Mouse (Mus musculus): ENCODE data around the gene Plcl2.
A peak's percentile ranks its signal among the peaks of the same experiment; 100 is the strongest.

The Plcl2 gene

GRCm38 (mm10) chr17:50499091-50499790 is 10.0 kb upstream of the Plcl2 start:
- DNase-seq (ENCODE audit: low spot score in 2 of 2) = no peak

GRCm38 (mm10) chr17:50500806-50501205 is 8.4 kb upstream of the Plcl2 start:
- DNase-seq (ENCODE audit: low spot score in 2 of 2) = no peak

- DNase-seq (ENCODE audit: low spot score in 2 of 2) = no peak
Observed at GRCm38 (mm10) chr17:50503075-50503474, 6.1 kb upstream of the Plcl2 start.

DNA sequence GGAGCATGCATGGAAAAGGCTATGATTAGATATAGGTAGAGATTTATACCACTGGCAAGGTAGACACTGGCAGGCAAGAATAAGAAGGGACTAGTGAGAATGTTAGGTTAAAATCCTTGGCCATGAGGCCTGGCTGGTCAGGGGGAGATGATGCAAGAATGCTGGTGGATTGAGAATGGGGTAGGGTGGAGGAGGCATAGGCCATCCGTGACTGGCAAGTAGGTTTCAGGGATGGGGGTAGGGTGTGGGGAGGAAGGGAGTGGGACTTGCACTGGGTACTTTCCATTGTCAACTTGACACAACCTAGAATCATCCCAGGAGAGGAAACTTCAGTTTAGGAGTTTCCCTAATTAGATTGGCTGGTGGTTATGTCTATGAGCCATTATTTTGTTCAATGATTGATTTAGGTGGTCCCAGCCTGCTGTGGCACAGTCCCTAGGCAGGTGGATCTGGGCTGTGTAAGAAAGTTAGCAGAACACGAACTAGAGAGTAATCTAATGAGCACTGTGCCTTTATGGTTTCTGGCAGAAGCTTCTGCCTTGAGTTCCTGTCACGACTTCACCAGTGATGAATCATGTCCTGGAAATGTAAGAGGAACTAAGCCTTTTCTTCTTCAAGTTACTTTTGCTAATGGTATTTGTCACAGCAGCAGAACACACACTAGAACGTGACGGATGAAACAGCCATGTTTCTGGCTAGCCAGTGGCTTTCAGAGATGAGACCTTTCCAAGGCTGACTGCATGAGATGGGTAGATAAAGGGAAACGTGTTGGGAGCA is 4.9 kb upstream of the Plcl2 start:
- DNase-seq (ENCODE audit: low spot score in 2 of 2) = no peak

DNA sequence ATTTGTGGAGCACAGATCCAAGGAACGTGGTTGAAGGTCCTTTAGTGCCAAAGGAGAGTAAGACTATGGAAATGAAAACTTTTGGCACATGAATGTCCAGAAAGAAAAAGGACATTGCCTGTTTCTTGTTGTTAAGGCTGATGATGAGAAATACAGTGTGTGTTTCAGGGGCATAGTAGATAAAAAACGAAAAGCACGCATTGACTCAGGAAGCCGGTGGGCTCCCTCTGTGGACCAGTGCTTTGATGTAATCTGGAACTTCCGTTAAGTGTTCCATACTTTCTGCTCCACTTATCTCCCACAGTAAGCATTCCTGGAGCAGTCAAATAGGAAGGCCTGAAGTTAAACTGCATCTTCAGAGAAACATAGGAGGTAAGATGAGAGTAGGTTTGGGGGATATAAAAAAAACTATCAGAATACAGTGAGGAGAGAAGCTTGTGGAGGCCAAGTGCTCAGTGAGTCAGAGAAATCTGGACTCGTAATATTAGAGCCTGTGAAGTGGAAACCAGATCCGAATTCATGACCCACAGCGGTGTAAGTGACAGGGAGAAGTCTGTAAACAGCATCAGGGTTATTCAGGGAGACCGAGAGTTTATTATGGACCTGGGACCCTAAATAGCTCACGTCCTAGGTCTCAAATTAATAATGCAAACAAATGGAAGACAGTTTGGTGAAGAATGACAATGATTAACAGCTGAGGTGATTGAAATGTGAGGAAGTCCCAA is 3.1 kb upstream of the Plcl2 start:
- no peak for DNase-seq (ENCODE audit: low spot score in 2 of 2)

- DNase-seq (ENCODE audit: low spot score in 2 of 2) = no peak
Observed at GRCm38 (mm10) chr17:50506861-50507321, 2.3 kb upstream of the Plcl2 start.

DNA sequence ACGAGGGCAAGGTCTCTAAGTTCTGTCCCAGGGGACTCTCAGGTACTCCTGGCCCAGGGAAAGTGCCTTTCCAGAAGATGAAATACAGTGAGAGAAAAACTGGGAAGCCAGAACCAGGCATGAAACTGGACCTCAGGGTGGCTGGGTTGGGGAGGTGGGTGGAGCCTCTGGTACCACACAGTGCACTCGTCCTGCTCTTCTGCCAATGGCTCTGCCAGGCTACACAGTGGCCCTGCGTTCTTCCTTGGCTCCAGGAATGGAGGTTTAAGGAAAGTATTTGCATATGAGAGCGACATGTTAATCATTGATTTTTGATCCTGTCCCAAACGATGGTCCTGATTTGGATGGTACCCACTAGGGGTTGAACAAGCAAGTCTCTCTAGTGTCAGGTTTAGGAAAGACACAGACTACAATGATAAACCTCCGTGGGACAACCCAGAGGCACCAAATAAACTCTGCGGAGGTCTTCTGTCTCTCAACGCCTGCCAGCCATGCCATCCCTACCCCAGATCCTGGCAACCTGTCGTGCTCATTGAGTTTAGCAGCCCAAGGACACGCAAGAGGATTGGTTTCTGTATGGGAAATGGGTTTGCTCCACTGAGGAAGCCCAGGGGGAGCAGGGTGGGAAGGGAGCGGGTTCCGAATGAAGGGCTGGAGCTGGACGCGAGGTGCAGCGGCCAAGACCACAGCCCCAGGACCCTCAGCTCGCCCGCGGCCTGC is 988 bp upstream of the Plcl2 start:
- no peak for DNase-seq (ENCODE audit: low spot score in 2 of 2)

DNA sequence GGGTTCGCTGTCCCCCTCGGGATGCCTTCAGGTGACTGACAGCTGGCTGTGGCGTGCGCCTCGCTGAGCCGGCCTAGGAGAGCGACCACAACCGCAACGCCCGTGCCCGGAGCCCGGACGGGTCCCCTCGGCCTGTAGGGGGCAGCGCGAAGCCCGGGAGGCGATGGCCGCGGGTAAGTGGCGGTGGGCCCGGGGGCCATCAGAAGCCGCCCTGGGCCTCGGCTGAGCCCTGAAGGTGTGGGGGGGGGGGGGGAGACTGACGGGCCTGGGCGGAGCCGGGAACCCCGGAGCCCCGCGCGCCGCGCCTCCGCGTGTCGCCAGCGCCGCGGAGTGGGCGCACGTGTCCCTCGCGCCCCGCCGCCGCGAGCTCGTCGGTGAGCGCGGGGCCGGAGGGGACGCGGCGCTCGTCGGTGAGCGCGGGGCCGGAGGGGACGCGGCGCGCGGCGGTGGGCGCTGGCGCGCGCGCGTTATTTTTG is 390 bp upstream of the Plcl2 start:
- peak; percentile 58 to 61 for DNase-seq (ENCODE audit: low spot score in 2 of 2)

- DNase-seq (ENCODE audit: low spot score in 2 of 2) = no peak
Observed at GRCm38 (mm10) chr17:50510279-50510678, 1.1 kb downstream of the Plcl2 start.

GRCm38 (mm10) chr17:50510741-50511140 is 1.5 kb downstream of the Plcl2 start:
- DNase-seq (ENCODE audit: low spot score in 2 of 2) = no peak

DNA sequence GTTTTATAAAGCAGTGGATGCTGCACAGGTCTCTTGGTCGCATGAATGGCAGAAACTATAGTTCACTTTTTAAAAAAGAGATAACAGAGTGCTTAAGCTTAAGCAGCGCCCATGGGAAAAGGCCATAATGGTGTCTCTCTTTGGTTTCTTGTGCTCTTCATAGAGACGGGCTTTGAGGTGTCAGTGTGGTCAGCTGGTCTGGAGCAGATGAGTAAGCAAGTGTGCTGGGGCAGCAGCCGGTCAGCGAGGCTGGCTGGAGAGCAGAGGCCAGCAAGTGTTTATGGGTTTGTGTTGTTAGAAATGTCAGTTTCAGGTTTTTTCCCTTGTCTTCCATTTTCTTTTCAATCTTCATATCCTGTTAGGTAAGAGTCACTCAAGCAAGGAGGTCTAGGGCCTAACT is 3.0 kb downstream of the Plcl2 start:
- no peak for DNase-seq (ENCODE audit: low spot score in 2 of 2)

DNA sequence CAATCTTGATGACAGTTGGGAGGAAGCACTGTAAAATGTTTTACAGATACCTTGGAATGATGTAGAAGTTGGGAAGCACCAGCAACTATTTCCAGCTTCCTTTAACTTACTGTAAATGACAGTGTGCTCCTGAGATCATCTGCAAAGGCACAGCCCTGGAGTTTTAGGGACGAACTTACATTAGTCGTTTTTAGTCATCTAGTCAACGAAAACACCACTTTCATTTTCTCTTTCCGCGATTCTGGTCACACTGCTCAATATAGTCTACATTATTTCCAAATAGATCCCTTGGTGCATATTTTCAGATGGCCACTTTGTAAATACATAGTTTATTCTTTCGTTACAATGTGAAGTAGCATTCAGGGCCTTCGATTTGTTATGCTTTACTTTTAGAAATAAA is 3.6 kb downstream of the Plcl2 start:
- no peak for DNase-seq (ENCODE audit: low spot score in 2 of 2)

GRCm38 (mm10) chr17:50513376-50513775 is 4.2 kb downstream of the Plcl2 start:
- DNase-seq (ENCODE audit: low spot score in 2 of 2) = no peak

GRCm38 (mm10) chr17:50514012-50514411 is 4.8 kb downstream of the Plcl2 start:
- no peak for DNase-seq (ENCODE audit: low spot score in 2 of 2)

GRCm38 (mm10) chr17:50515926-50516325 is 6.7 kb downstream of the Plcl2 start:
- no peak for DNase-seq (ENCODE audit: low spot score in 2 of 2)

- no peak for DNase-seq (ENCODE audit: low spot score in 2 of 2)
Observed at GRCm38 (mm10) chr17:50517781-50518415, 8.7 kb downstream of the Plcl2 start.

DNA sequence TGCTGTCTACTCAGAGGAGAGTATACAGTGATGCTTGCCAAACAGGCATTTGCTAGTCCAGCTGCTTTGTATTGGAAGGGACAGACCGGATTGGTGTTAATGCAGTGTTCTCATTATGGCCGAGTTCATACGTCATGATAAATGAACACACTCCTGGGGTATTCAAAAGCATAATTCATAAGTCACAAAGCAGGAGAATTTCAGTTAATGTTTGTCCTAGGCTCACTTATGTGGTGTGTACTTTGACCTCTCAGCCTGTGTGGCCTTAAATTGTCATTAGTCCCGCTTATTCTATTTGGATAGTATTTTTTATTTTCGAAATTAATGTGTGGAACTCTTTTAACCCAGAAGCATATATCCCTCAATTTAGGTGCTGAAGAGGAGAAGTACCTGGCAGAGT is 10.4 kb downstream of the Plcl2 start:
- DNase-seq (ENCODE audit: low spot score in 2 of 2) = no peak

GRCm38 (mm10) chr17:50522473-50523083 is 13.4 kb downstream of the Plcl2 start:
- no peak for DNase-seq (ENCODE audit: low spot score in 2 of 2)

DNA sequence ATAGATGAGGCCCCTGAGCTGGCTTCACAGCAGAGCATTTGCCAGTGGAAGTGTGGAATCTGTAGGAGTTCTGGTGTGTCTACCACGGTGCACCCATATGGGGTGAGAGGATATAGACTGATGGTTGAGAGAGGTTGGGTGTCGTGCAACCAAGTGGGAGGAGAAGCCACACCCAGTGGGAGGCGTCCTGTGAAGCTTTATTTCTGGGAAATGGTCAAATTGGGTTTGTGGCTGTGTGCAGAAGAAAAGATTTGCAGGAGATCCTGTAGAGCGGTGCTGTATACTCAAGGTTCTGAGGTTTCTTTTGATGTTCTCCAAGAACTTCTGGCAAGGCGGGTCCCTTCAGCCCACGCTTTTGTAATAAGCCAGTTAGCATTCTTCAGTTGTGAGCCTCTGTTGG is 15.8 kb downstream of the Plcl2 start:
- no peak for DNase-seq (ENCODE audit: low spot score in 2 of 2)

DNA sequence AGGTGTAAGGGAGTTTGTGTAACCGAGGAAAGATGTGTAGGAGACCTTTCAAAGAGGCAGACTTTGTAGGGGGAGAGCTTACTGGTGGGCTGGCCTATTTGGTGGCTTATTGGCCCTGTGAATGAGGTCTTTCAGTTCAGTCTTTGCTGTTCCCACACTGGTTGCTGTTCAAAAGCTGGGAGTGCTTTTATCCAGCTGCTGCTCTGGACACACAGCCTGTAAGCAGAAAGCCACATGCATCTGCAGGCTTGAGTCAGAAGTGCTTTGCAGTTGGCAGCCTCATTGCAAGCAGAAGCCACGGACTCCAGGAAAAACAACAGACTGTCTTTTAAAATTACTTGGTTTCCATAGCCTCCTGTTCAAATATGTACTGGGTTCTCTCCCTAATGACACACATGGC is 16.6 kb downstream of the Plcl2 start:
- no peak for DNase-seq (ENCODE audit: low spot score in 2 of 2)

GRCm38 (mm10) chr17:50530089-50530488 is 20.9 kb downstream of the Plcl2 start:
- DNase-seq (ENCODE audit: low spot score in 2 of 2) = no peak

Data from thymus, postnatal 10 days (tissue).